Mouse (Mus musculus): ENCODE results near the gene Serhl. TPM values are rescaled to one million over a fixed set of nuclear protein-coding genes. Genes with fewer than 3 reads are reported as not detected.
A peak's percentile ranks its signal among the peaks of the same experiment; 100 is the strongest.
"Not testable (repeated sequence)": the region's sequence is repeated elsewhere in the genome, so short reads cannot be mapped to it uniquely, and the experiment has no call there.

Gene Serhl
- total RNA-seq, 2 experiments from 2014 or later: 9.0 to 10.2 TPM

DNA sequence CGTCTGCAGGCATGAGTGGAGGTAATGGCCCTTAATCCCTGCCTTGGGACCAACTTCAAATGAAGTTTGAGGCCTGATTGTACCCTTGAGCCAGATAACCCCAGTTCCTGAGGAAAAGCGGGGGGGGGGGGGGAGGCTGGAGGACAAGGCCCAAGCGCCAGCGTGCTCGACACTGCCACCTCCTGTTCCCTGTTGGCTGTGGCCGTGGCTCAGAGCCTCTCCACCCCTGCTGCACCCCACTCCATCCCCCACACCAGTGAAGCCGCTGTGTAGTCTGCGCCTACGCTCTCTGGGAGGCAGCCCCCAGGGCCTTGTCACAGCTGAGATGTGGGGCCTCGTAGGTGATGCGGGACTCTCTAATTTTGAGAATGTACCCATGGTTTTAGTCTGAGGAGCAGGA, 23.6 kb downstream of the Serhl start:
- intact Hi-C loops (cut with DNase I): loop anchor here (2.0 kb wide), 1 partner anchor 308 kb away; no protein-coding TSS in a partner anchor
- Histone ChIP-seq H3K27ac (no peak overlapping the region), H3K4me3 (no peak overlapping the region)
- DNase-seq (ENCODE audit: extremely low spot score in 1 of 2, low spot score in 2 of 2): peak; percentile 75 to 76
- peak; percentile 62 for TF ChIP-seq CTCF (IDR thresholded peaks at IDR 0.05)

- TF ChIP-seq CTCF (IDR thresholded peaks at IDR 0.05): no peak
- no peak overlapping the region for H3K27ac ChIP-seq
- DNase-seq (ENCODE audit: extremely low spot score in 1 of 2, low spot score in 2 of 2): no peak
- intact Hi-C loops (cut with DNase I): no loop called here
- no peak overlapping the region for H3K4me3 ChIP-seq
These were observed 24.8 kb downstream of the Serhl start for GRCm38 (mm10) chr15:83114106-83114505.

GRCm38 (mm10) chr15:83115071-83115470, 25.8 kb downstream of the Serhl start:
- intact Hi-C loops (cut with DNase I): loop anchor here (5.0 kb wide), 2 partner anchors 58 to 402 kb away; no protein-coding TSS in a partner anchor
- TF ChIP-seq CTCF (IDR thresholded peaks at IDR 0.05): no peak
- Histone ChIP-seq H3K27ac (no peak overlapping the region), H3K4me3 (no peak overlapping the region)
- DNase-seq (ENCODE audit: extremely low spot score in 1 of 2, low spot score in 2 of 2): no peak

GRCm38 (mm10) chr15:83118360-83118759, 29.1 kb downstream of the Serhl start:
- Histone ChIP-seq H3K27ac (no peak overlapping the region), H3K4me3 (no peak overlapping the region)
- peak; percentile 37 to 64 for DNase-seq (ENCODE audit: extremely low spot score in 1 of 2, low spot score in 2 of 2)
- peak; percentile 50 for TF ChIP-seq CTCF (IDR thresholded peaks at IDR 0.05)
- intact Hi-C loops (cut with DNase I): loop anchor here (5.0 kb wide), 2 partner anchors 61 to 399 kb away; no protein-coding TSS in a partner anchor

DNA sequence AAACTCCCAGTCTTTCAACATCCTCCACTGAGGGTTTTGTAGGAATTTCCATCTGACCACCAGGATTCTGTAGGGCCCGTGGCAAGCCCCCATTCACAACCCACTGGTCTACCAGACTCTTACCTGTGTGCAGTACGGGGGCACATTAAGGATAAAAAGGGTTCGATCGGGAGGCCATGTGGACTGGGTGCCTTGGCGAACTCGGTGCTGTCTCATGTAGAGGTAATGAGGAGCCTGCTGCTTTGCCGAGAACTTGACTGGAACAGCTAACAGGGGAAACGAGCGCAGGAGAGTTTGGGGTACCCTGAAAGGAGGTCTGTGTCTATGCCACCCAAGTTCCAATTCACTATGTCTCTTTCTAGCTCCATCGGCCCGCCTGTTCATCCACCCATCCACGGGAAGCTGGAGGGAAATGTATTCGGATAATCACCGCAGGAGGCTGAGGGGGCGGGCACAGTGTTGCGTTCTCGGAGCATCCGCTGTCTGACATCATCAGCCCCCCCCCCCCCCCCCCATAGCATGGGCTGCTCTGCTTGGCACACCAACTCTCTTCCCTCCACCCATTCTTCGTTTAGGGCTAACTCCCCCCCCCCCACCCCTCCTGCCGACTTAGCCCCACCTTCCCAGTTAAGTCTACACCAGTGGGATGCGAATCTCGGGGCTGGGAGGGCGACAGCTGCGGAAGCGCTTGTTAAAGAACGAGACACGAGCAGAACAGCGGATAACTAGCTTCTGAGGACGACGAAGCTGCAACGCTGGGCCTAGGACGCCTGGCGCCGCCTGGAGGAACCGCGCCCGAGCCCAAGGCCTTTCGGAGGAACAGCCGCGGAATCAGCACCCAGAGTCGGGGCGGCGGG, 32.6 kb downstream of the Serhl start:
- Histone ChIP-seq H3K4me3 (peak overlapping the region; percentile 94), H3K27ac (peak overlapping the region; percentile 88)
- DNase-seq (ENCODE audit: extremely low spot score in 1 of 2, low spot score in 2 of 2): peak; percentile 66 to 70
- intact Hi-C loops (cut with DNase I): loop anchor here (1.0 kb wide), 1 partner anchor 27 kb away; the partner anchor contains the start of gene Poldip3
- TF ChIP-seq CTCF (IDR thresholded peaks at IDR 0.05): no peak; the same call in none of the 2 replicates

DNA sequence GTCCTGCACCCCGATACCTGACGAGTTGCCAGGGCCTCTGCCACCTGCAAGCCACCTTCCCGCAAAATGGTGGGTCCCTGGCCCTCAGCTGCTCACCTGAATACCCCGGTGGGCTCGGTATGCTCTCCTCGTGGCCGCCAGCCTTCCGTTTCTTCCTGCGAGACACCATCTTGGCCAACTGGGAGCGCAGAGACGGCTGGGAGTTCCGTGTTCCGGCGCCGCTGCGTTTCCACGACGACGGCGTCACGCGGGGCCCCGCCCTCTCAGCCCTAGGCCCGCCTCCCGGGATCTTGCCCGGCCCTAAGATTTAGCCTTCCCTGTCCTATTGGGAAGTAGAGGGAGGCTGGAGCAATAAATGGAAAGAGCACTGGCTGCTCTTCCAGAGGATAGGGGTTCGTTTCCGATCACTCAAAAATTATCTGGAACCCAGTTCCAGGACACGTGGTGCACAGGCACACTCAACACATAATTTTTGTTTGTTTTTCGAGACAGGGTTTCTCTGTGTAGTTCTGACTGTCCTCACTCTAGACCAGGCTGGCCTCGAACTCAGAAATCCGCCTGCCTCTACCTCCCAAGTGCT, 33.4 kb downstream of the Serhl start, which contains the start of gene Rrp7a:
Rrp7a (minus strand) TSS at position 236 of the 580 bp plus-strand sequence.
- intact Hi-C loops (cut with DNase I): loop anchor here (1.0 kb wide), 1 partner anchor 27 kb away; the partner anchor contains the start of gene Poldip3
- TF ChIP-seq CTCF (IDR thresholded peaks at IDR 0.05): no peak
- Histone ChIP-seq H3K27ac (peak within 1 kb of the TSS; percentile 88), H3K4me3 (peak within 1 kb of the TSS; percentile 94)
- peak; percentile 92 to 96 for DNase-seq (ENCODE audit: extremely low spot score in 1 of 2, low spot score in 2 of 2)

GRCm38 (mm10) chr15:83124625-83125024, 35.3 kb downstream of the Serhl start:
- no peak for DNase-seq (ENCODE audit: extremely low spot score in 1 of 2, low spot score in 2 of 2)
- no peak overlapping the region for H3K4me3 ChIP-seq
- H3K27ac ChIP-seq: no peak overlapping the region
- no peak for TF ChIP-seq CTCF (IDR thresholded peaks at IDR 0.05)
- intact Hi-C loops (cut with DNase I): no loop called here

DNA sequence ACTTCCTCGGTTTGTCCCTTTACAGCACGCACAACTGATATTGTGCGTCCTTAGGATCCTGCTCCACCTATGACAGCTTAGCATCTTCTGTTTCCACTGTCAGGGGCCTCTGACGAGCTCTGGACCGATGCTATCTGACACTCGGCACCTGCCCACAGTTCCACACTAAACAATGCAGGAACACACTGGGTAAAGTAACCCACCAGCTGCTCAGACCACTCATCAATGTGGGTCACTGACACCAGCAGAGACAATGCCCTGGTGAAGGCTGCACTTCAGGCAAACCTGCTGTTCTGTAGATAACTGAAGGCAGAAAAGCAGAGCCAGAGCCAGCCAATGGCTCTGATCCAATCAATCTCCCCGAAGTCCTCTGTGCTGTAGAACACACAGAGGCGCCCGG, 37.3 kb downstream of the Serhl start:
- no peak overlapping the region for H3K27ac ChIP-seq
- DNase-seq (ENCODE audit: extremely low spot score in 1 of 2, low spot score in 2 of 2): no peak
- TF ChIP-seq CTCF (IDR thresholded peaks at IDR 0.05): no peak
- H3K4me3 ChIP-seq: no peak overlapping the region
- intact Hi-C loops (cut with DNase I): no loop called here

GRCm38 (mm10) chr15:83127037-83127436, 37.7 kb downstream of the Serhl start:
- DNase-seq (ENCODE audit: extremely low spot score in 1 of 2, low spot score in 2 of 2); H3K27ac ChIP-seq; H3K4me3 ChIP-seq; intact Hi-C loops (cut with DNase I): not testable (repeated sequence)

DNA sequence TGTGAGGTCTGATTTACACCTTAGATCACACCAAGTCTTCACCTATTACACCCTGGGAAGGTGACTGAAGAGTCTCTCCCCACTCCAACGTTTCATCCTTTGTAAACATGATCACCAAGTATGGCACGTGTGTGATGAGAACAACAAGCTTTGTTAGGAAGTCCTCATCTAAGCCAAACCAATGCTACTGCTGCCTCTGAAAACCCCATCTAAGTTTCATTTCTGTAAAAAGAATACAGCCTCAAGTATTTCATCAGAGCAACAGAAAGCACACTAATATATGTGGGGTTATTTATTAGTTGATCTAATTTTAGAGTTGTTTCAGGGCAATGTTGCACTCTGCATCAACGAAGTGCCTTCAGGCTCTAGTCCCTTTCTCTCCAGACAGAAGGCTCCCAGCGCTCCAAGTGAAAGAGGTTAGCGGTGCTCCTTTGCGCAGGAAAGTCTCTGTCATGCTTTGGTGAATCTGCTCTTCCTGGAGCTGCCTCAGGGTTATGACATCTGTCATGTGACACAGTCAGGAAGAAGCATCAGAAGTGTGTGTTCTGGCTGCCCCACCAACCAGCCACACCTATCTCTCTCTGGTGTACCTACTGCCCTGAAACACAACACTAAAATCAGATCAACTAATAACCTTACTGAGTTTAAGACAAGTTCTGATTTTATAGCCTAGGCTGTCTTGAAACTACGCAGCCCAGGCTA, 40.4 kb downstream of the Serhl start:
- no peak overlapping the region for H3K27ac ChIP-seq
- intact Hi-C loops (cut with DNase I): no loop called here
- no peak overlapping the region for H3K4me3 ChIP-seq
- no peak for DNase-seq (ENCODE audit: extremely low spot score in 1 of 2, low spot score in 2 of 2)
- no peak for TF ChIP-seq CTCF (IDR thresholded peaks at IDR 0.05)

- TF ChIP-seq CTCF (IDR thresholded peaks at IDR 0.05): no peak
- H3K4me3 ChIP-seq: no peak overlapping the region
- intact Hi-C loops (cut with DNase I): no loop called here
- DNase-seq (ENCODE audit: extremely low spot score in 1 of 2, low spot score in 2 of 2): no peak
- no peak overlapping the region for H3K27ac ChIP-seq
These were observed 45.4 kb downstream of the Serhl start for GRCm38 (mm10) chr15:83134671-83135070.

DNA sequence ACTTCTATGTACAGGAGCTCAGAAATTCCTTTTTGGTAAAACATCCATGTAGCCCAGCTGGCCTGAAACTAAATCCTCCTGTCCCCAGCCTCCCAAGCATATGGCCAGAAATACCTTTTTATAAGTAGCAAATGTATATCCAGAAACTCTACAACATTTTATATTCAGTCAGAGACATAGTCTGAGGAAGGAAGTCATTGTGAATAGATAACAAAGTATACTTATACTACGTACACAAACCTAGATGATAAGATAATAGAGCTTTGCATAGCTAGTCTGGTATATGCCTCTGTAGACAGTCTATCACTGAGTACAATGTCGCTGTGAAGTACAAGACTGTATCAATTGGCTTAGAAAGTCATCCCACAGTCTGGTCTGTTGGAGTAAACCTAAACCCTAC, 46.3 kb downstream of the Serhl start:
- Histone ChIP-seq H3K4me3 (no peak overlapping the region), H3K27ac (no peak overlapping the region)
- TF ChIP-seq CTCF (IDR thresholded peaks at IDR 0.05): no peak
- DNase-seq (ENCODE audit: extremely low spot score in 1 of 2, low spot score in 2 of 2): no peak
- intact Hi-C loops (cut with DNase I): no loop called here
